Mouse (Mus musculus): Measurements from ENCODE around the gene Olfr1474.
"Not testable (repeated sequence)": the region's sequence is repeated elsewhere in the genome, so short reads cannot be mapped to it uniquely, and the experiment has no call there.

The Olfr1474 gene

DNA sequence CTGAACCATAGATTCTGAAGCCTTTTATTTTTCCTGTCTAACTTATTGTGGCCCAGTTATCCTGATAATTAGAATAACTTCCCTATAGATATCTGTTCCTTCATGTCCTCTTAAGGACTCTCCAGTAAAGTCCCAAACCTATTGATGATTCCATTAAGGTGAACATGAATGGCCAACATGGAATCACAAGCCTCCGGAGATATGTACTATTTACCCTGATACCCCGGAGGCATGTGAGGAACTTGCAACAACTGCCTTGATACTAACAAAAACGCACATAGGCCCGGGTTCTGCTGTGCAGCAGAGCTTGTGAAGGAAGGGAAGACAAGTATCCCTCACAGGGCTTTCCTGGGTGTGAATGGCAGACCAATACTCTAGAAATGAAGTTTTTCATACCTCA, at the start of gene Olfr1474:
Gene Olfr1474 (plus strand): TSS at position 301 of the 400 bp plus-strand sequence.
- in situ Hi-C loops (cut with MboI, MseI), result not testable (repeated sequence)

DNA sequence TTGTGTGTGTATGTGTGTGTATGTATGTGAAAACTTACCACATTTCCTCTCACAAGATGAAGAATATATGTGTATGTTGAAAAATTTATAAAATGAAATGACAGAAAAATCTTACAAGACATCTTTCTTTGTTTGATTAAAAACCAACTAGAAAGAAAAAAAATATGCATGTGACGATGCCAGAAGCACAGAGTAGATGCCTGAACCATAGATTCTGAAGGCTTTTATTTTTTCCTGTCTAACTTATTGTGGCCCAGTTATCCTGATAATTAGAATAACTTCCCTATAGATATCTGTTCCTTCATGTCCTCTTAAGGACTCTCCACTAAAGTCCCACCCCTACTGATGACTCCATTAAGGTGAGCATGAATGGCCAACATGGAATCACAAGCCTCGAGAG, 26.3 kb upstream of the Olfr1474 start, which contains the start of gene Olfr1471:
Gene Olfr1471 (plus strand): TSS at position 301 of the 400 bp plus-strand sequence.
- in situ Hi-C loops (cut with MboI, MseI), result not testable (repeated sequence)

DNA sequence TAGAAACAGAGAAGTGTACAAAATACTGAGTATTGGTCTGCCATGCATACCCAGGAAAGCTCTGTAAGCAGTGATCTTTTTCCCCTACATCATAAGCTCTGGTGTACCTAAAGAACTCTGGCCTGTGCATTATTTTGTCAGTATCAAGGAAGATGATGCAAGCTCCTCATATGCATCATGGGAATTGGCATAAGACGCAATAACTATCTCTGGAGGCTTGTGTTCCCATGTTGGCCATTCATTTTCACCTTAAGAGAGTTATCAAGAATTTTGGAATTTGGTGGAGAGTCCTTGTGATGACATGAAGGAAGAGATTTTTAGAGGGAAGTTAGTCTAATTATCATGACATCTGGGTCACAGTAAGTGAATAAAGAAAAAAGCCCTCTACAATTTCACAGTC, 13.4 kb upstream of the Olfr1474 start, which contains the start of gene Olfr1472:
Gene Olfr1472 (minus strand): TSS at position 101 of the 400 bp plus-strand sequence.
- in situ Hi-C loops (cut with MboI, MseI), result no loop called here

DNA sequence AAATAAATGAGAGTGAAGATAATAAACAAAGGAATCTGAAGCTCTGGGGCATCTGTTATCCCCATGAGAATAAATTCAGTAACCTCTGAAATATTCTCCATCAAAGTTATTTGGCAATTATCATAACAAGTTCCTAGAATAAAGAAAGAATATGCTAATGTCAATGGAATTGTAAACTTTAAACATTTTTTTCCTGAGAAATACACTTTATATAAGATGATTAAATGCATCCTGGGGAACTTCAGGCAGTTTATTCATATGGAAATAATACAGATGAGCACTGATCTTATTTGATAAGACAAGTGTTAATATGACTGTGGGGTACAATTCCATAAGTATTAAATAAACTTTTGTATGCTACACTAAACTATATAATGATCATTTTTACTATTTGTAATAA, 10.7 kb downstream of the Olfr1474 start, which contains the start of gene Olfr1475:
Gene Olfr1475 (minus strand): TSS at position 101 of the 400 bp plus-strand sequence.
- in situ Hi-C loops (cut with MboI, MseI), result no loop called here

DNA sequence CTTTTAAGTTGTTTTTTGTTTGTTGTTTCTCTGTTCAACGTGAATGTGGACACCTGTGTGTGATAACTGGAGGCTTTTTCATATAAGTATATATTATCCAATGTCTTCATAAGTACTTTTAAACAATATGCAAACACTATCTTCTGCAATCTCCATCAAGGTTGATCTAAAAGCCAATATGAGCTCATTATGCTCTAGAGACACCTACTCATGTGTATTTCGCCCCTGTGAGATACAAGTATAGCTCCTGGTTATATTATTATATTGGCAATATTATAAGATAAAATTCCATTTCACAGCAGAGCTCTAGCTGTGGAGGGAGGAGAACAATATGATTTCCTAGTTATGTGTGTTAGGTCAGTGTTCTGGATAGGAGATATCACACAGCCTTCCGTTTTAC, 30.9 kb downstream of the Olfr1474 start, which contains the start of gene Olfr1477:
Gene Olfr1477 (plus strand): TSS at position 301 of the 400 bp plus-strand sequence.
- in situ Hi-C loops (cut with MboI, MseI), result no loop called here

Measured in T-helper 2 cell (primary cell).